ENCODE assay signal across 9 mouse cellular contexts in the genomic region with DNA sequence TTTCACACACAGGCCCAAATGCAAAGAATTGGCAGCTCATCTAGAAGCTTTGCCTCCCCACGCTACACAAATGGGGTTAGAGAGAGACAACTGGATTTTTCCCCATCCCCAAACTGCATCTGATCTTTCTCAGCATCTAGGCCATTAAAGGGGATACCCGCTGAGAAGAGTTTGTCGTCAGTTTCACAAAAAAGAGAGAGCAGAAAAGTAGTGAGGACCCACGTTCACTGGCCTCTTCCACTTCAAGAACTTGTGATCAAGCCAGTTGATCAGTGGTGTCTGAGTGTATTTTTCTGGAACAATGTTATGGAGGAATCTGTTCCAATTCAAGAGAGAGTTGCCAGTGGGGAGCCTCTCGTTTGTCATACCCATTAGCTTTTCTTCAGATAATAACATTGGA. TPM values are rescaled to one million over a fixed set of nuclear protein-coding genes. Genes with fewer than 3 reads are reported as not detected.
DNase-seq lines count a peak whose midpoint lies in the region; ATAC-seq and TF ChIP-seq lines count a peak whose summit lies in the region.
"Had no signal": no experiment of that assay in that cellular context is flagged by ENCODE, and none has a peak within 500 bp of the region (broad histone marks: within the 10 kb centered on the region; RNA-seq: fewer than 3 reads in every experiment).

No protein-coding gene starts in this region.

- H3K27me3 ChIP-seq in embryonic facial prominence, embryonic 14.5 days (replicated peaks; ENCODE audit: control insufficient read depth, insufficient read depth, low read length) = no peaks in the 10 kb centered on the region
- no peaks in the 10 kb centered on the region for H3K27me3 ChIP-seq in intestine, embryonic 16.5 days (replicated peaks; ENCODE audit: control insufficient read depth, insufficient read depth, low read length)
- H3K27me3 ChIP-seq in neural tube, embryonic 15.5 days (replicated peaks) = no peaks in the 10 kb centered on the region

- H3K4me1 ChIP-seq in lung, adult 2 months (ENCODE audit: control insufficient read depth, insufficient read depth, low read length) = peaks cover 1% of the 10 kb centered on the region; the same call in 1 of the 2 replicates
- peaks cover 39% of the 10 kb centered on the region for H3K4me1 ChIP-seq in embryonic facial prominence, embryonic 14.5 days (ENCODE audit: control insufficient read depth, insufficient read depth, low read length)
- H3K4me1 ChIP-seq in intestine, embryonic 16.5 days (ENCODE audit: control insufficient read depth, insufficient read depth, low read length) = peaks cover 3% of the 10 kb centered on the region; the same call in 1 of the 2 replicates
- peaks cover 35% of the 10 kb centered on the region for H3K4me1 ChIP-seq in neural tube, embryonic 15.5 days

- peak overlapping the region; percentile 80 for H3K4me2 ChIP-seq in embryonic facial prominence, embryonic 14.5 days (ENCODE audit: low read depth, low read length)
- H3K4me2 ChIP-seq in intestine, embryonic 16.5 days (ENCODE audit: low read depth, low read length) = peak overlapping the region; percentile 51
- H3K4me2 ChIP-seq in neural tube, embryonic 15.5 days = peak overlapping the region; percentile 61

- ATAC-seq in embryonic facial prominence, embryonic 14.5 days (ENCODE audit: low read depth) = no peak
- ATAC-seq in intestine, embryonic 16.5 days = no peak
- no peak for ATAC-seq in neural tube, embryonic 15.5 days (ENCODE audit: low FRiP score)
- no peak for ATAC-seq in CD4-positive, CD25-positive, alpha-beta regulatory T cell, adult 4 months

- TF ChIP-seq CTCF in lung, adult 2 months (IDR thresholded peaks at IDR 0.05; ENCODE audit: insufficient read depth, low read length) = no peak

- no peak for DNase-seq in lung, adult 2 months
- DNase-seq in lung, postnatal 10 days = no peak
- peak; percentile 41 for DNase-seq in embryonic facial prominence, embryonic 14.5 days (ENCODE audit: low spot score)
- DNase-seq in layer of hippocampus, adult 18-20 months (ENCODE audit: low spot score in 2 of 2) = no peak
- no peak for DNase-seq in yolk sac, embryonic 10.5 days (ENCODE audit: low spot score)
- DNase-seq: right cerebral cortex, adult 18-20 months had no signal

- peak overlapping the region; percentile 97 for H3K9ac ChIP-seq in embryonic facial prominence, embryonic 14.5 days (ENCODE audit: low read depth, low read length)
- peak overlapping the region; percentile 65 for H3K9ac ChIP-seq in intestine, embryonic 16.5 days (ENCODE audit: low read depth, low read length)
- peak overlapping the region; percentile 48 for H3K9ac ChIP-seq in neural tube, embryonic 15.5 days (replicated peaks)

- peak overlapping the region; percentile 59 for H3K4me3 ChIP-seq in lung, adult 2 months (replicated peaks; ENCODE audit: extremely low read depth, low read depth, low read length)
- H3K4me3 ChIP-seq in embryonic facial prominence, embryonic 14.5 days (ENCODE audit: low read depth, low read length) = peak overlapping the region; percentile 80
- peak overlapping the region; percentile 51 for H3K4me3 ChIP-seq in intestine, embryonic 16.5 days (ENCODE audit: low read length)
- H3K4me3 ChIP-seq in neural tube, embryonic 15.5 days (replicated peaks) = peak overlapping the region; percentile 76

- no peaks in the 10 kb centered on the region for H3K9me3 ChIP-seq in embryonic facial prominence, embryonic 14.5 days (ENCODE audit: control insufficient read depth, low read length)
- no peaks in the 10 kb centered on the region for H3K9me3 ChIP-seq in intestine, embryonic 16.5 days (ENCODE audit: control insufficient read depth, low read length)
- H3K9me3 ChIP-seq in neural tube, embryonic 15.5 days (replicated peaks) = no peaks in the 10 kb centered on the region

- peak overlapping the region; percentile 100 for H3K27ac ChIP-seq in embryonic facial prominence, embryonic 14.5 days (replicated peaks; ENCODE audit: low read depth, low read length)
- peak overlapping the region; percentile 52 for H3K27ac ChIP-seq in intestine, embryonic 16.5 days (ENCODE audit: low read length)
- peak overlapping the region; percentile 41; the same call in 1 of the 2 replicates for H3K27ac ChIP-seq in neural tube, embryonic 15.5 days (replicated peaks)

- H3K36me3 ChIP-seq in embryonic facial prominence, embryonic 14.5 days (ENCODE audit: control insufficient read depth, insufficient read depth, low read length) = no peaks in the 10 kb centered on the region
- no peaks in the 10 kb centered on the region for H3K36me3 ChIP-seq in intestine, embryonic 16.5 days (ENCODE audit: control insufficient read depth, insufficient read depth, low read length)
- H3K36me3 ChIP-seq in neural tube, embryonic 15.5 days = no peaks in the 10 kb centered on the region

- 14% methylated on average over 5 of the region's 5 CpGs for WGBS in lung, adult 2 months
- WGBS in embryonic facial prominence, embryonic 14.5 days = 3% methylated on average over 5 of the region's 5 CpGs
- 22% methylated on average over 5 of the region's 5 CpGs for WGBS in intestine, embryonic 16.5 days
- WGBS in neural tube, embryonic 15.5 days = 10% methylated on average over 5 of the region's 5 CpGs

- no peak for TF ChIP-seq POLR2A in lung, adult 2 months (IDR thresholded peaks at IDR 0.05; ENCODE audit: borderline replicate concordance, extremely low read depth, low read depth, low read length)

RNA-seq across cellular contexts. Expression of gene Pbx1, which starts 2.7 kb away (rescaled TPM):
- polyA plus RNA-seq in lung, adult 2 months (2012; rRNA removed) = 45.2 and 56.8 TPM in 2 replicates
- polyA plus RNA-seq in embryonic facial prominence, embryonic 14.5 days (2014; fragmentation: Nextera tagmentation; extraction: Ambion mirVana) = 30.5 and 34.7 TPM in 2 replicates
- 16.4 and 17.2 TPM in 2 replicates for polyA plus RNA-seq in intestine, embryonic 16.5 days (2015; fragmentation: Nextera tagmentation; extraction: Ambion mirVana)
- 28.8 and 31.4 TPM in 2 replicates for polyA plus RNA-seq in neural tube, embryonic 15.5 days (2015; fragmentation: Nextera tagmentation; extraction: Ambion mirVana)
- total RNA-seq in layer of hippocampus, adult 18-20 months (2021) = 100 to 1,000 TPM; 122 to 127 TPM
- polyA plus RNA-seq in CD4-positive, CD25-positive, alpha-beta regulatory T cell, adult 4 months (2017; shearing (Covaris generic)) = under 1 TPM; 0.11 to 0.27 TPM

Comparison
In these comparisons a context has a peak if more than half of its experiments do, and no peak if none do; other contexts are left out.
1. H3K27ac ChIP-seq: peak in every context shown above with its lines; median percentile 100 in embryonic facial prominence, embryonic 14.5 days; 52 in intestine, embryonic 16.5 days; 41 in neural tube, embryonic 15.5 days.
2. RNA of gene Pbx1, which starts 2.7 kb away (polyA plus RNA-seq): 45.2 to 56.8 TPM in lung, adult 2 months, 28.8 to 31.4 TPM in neural tube, embryonic 15.5 days, 30.5 to 34.7 TPM in embryonic facial prominence, embryonic 14.5 days and 16.4 to 17.2 TPM in intestine, embryonic 16.5 days; 0.11 to 0.27 TPM in CD4-positive, CD25-positive, alpha-beta regulatory T cell, adult 4 months; every median in the first group is over 10 times any median in the second.
3. Peak in every context shown above with its lines, with median percentiles within 50 percentile points of each other: H3K4me3 ChIP-seq, H3K4me2 ChIP-seq and H3K9ac ChIP-seq.